Mouse (Mus musculus): ENCODE measurements at regions not wholly inside any gene's neighbourhood (a gene's known extent, or its start where the extent isn't known, plus 50 kb on each side); places are given as distances from the start of the nearest gene placed in this dataset.

- Histone ChIP-seq H3K4me1 (replicated peaks; ENCODE audit: control insufficient read depth, insufficient read depth, low read length) (peaks cover 5% of the 10 kb centered on the region), H3K27ac (ENCODE audit: low read length) (no peak overlapping the region), H3K4me3 (replicated peaks; ENCODE audit: low read length) (no peak overlapping the region), H3K36me3 (ENCODE audit: control insufficient read depth, insufficient read depth) (no peaks in the 10 kb centered on the region), H3K9ac (replicated peaks; ENCODE audit: low read depth, low read length) (no peak overlapping the region), H3K4me2 (ENCODE audit: low read length) (no peak overlapping the region), H3K27me3 (replicated peaks; ENCODE audit: control insufficient read depth, insufficient read depth, low read length) (no peaks in the 10 kb centered on the region), H3K9me3 (ENCODE audit: control insufficient read depth, low read length) (no peaks in the 10 kb centered on the region)
- WGBS: 94% methylated on average over 1 of the region's 1 CpGs
- no peak for ATAC-seq
These were observed 122.1 kb upstream of the Zmiz1 start for GRCm38 (mm10) chr14:25336875-25337274.

DNA sequence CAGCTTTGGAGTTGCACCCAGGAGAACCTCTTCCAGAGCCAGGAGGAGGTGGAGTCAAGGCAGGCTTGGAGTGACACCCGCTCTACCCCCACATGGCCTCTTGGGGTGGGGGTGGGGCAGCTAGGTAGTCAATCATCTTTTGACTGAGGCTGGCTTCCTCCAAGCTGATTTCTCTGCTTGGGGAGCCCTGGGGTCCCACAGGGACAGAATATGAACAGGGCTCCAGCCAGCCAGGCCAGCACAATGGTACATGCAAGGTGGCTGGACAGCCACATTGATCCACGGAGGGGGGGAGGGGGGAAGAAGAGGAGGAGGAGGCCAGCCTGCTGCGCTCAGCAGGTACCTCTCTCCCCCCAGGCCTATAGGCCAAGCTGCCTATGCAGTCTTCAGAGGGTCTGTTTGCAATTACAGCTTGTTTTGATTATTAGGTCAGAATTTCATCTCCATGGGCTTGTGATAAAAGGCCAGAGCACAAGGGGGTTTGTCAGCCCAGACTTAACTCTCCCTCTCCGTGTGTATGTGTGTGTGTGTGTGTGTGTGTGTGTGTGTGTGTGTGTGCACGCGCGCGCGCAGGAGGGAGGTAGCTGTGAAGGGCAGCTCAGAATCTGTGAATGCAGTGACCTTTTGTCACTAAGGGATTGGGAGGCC is 120.5 kb upstream of the Zmiz1 start:
- ATAC-seq: no peak; the same call in 1 of the 2 replicates
- Histone ChIP-seq H3K27me3 (replicated peaks; ENCODE audit: control insufficient read depth, insufficient read depth, low read length) (no peaks in the 10 kb centered on the region), H3K4me2 (ENCODE audit: low read length) (no peak overlapping the region), H3K27ac (ENCODE audit: low read length) (no peak overlapping the region), H3K9ac (replicated peaks; ENCODE audit: low read depth, low read length) (0 out of 2 replicates have a peak overlapping the region, but pooled peaks have one; percentile 10), H3K4me1 (replicated peaks; ENCODE audit: control insufficient read depth, insufficient read depth, low read length) (peaks cover 9% of the 10 kb centered on the region), H3K9me3 (ENCODE audit: control insufficient read depth, low read length) (no peaks in the 10 kb centered on the region), H3K4me3 (replicated peaks; ENCODE audit: low read length) (no peak overlapping the region), H3K36me3 (ENCODE audit: control insufficient read depth, insufficient read depth) (no peaks in the 10 kb centered on the region)
- WGBS: 64% methylated on average over 9 of the region's 9 CpGs

GRCm38 (mm10) chr14:25340845-25341244 is 118.1 kb upstream of the Zmiz1 start:
- Histone ChIP-seq H3K36me3 (ENCODE audit: control insufficient read depth, insufficient read depth) (no peaks in the 10 kb centered on the region), H3K27me3 (replicated peaks; ENCODE audit: control insufficient read depth, insufficient read depth, low read length) (no peaks in the 10 kb centered on the region), H3K4me3 (replicated peaks; ENCODE audit: low read length) (no peak overlapping the region), H3K9me3 (ENCODE audit: control insufficient read depth, low read length) (no peaks in the 10 kb centered on the region), H3K9ac (replicated peaks; ENCODE audit: low read depth, low read length) (0 out of 2 replicates have a peak overlapping the region, but pooled peaks have one; percentile 7), H3K4me1 (replicated peaks; ENCODE audit: control insufficient read depth, insufficient read depth, low read length) (peaks cover 15% of the 10 kb centered on the region), H3K4me2 (ENCODE audit: low read length) (no peak overlapping the region), H3K27ac (ENCODE audit: low read length) (no peak overlapping the region)
- WGBS: 71% methylated on average over 9 of the region's 9 CpGs
- ATAC-seq: no peak

DNA sequence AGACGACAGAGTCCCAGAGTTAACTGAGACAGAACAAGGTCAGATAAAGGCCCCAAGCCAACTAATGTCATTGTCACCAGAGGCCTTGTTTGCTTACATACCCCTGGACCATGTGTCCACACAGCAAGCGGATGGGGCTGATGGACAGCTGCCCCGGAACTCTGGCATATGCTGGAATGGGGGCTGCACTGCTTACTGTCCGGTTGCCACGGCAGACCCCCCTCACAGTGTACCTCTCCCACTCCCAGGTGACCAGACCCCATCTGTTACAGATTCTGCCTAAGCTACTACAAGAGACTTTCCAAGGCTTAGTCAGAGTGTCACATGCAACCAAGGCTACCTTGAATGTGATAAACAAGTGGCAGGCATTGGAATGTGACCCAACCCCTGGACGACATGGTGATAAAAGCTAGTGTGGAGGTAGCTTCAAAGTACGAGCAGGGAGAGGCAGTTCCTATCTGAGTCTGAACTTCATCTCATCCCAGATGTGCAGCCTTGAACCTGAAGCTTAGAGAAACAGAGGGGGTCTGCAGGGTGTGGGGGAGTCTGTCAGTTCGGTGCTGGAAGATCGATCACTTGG is 117.0 kb upstream of the Zmiz1 start:
- H3K9ac ChIP-seq (replicated peaks; ENCODE audit: low read depth, low read length): no peak overlapping the region
- ATAC-seq: no peak
- 80% methylated on average over 9 of the region's 9 CpGs for WGBS
- H3K9me3 ChIP-seq (ENCODE audit: control insufficient read depth, low read length): no peaks in the 10 kb centered on the region
- H3K27me3 ChIP-seq (replicated peaks; ENCODE audit: control insufficient read depth, insufficient read depth, low read length): no peaks in the 10 kb centered on the region
- H3K36me3 ChIP-seq (ENCODE audit: control insufficient read depth, insufficient read depth): no peaks in the 10 kb centered on the region
- H3K4me2 ChIP-seq (ENCODE audit: low read length): no peak overlapping the region
- peaks cover 15% of the 10 kb centered on the region for H3K4me1 ChIP-seq (replicated peaks; ENCODE audit: control insufficient read depth, insufficient read depth, low read length)
- H3K27ac ChIP-seq (ENCODE audit: low read length): no peak overlapping the region
- no peak overlapping the region for H3K4me3 ChIP-seq (replicated peaks; ENCODE audit: low read length)

- Histone ChIP-seq H3K9me3 (ENCODE audit: control insufficient read depth, low read length) (no peaks in the 10 kb centered on the region), H3K4me3 (replicated peaks; ENCODE audit: low read length) (no peak overlapping the region), H3K4me1 (replicated peaks; ENCODE audit: control insufficient read depth, insufficient read depth, low read length) (peaks cover 15% of the 10 kb centered on the region), H3K4me2 (ENCODE audit: low read length) (no peak overlapping the region), H3K36me3 (ENCODE audit: control insufficient read depth, insufficient read depth) (no peaks in the 10 kb centered on the region), H3K9ac (replicated peaks; ENCODE audit: low read depth, low read length) (no peak overlapping the region), H3K27me3 (replicated peaks; ENCODE audit: control insufficient read depth, insufficient read depth, low read length) (no peaks in the 10 kb centered on the region), H3K27ac (ENCODE audit: low read length) (no peak overlapping the region)
- WGBS: 50% methylated on average over 4 of the region's 4 CpGs
- ATAC-seq: no peak
These were observed 116.0 kb upstream of the Zmiz1 start for GRCm38 (mm10) chr14:25342865-25343565.

GRCm38 (mm10) chr14:25345995-25346394 is 113.0 kb upstream of the Zmiz1 start:
- ATAC-seq: no peak
- H3K9me3 ChIP-seq (ENCODE audit: control insufficient read depth, low read length): no peaks in the 10 kb centered on the region
- H3K4me1 ChIP-seq (replicated peaks; ENCODE audit: control insufficient read depth, insufficient read depth, low read length): peaks cover 10% of the 10 kb centered on the region
- WGBS: 47% methylated on average over 2 of the region's 2 CpGs
- H3K9ac ChIP-seq (replicated peaks; ENCODE audit: low read depth, low read length): no peak overlapping the region
- no peak overlapping the region for H3K27ac ChIP-seq (ENCODE audit: low read length)
- no peaks in the 10 kb centered on the region for H3K27me3 ChIP-seq (replicated peaks; ENCODE audit: control insufficient read depth, insufficient read depth, low read length)
- H3K4me2 ChIP-seq (ENCODE audit: low read length): no peak overlapping the region
- no peak overlapping the region for H3K4me3 ChIP-seq (replicated peaks; ENCODE audit: low read length)
- H3K36me3 ChIP-seq (ENCODE audit: control insufficient read depth, insufficient read depth): no peaks in the 10 kb centered on the region

DNA sequence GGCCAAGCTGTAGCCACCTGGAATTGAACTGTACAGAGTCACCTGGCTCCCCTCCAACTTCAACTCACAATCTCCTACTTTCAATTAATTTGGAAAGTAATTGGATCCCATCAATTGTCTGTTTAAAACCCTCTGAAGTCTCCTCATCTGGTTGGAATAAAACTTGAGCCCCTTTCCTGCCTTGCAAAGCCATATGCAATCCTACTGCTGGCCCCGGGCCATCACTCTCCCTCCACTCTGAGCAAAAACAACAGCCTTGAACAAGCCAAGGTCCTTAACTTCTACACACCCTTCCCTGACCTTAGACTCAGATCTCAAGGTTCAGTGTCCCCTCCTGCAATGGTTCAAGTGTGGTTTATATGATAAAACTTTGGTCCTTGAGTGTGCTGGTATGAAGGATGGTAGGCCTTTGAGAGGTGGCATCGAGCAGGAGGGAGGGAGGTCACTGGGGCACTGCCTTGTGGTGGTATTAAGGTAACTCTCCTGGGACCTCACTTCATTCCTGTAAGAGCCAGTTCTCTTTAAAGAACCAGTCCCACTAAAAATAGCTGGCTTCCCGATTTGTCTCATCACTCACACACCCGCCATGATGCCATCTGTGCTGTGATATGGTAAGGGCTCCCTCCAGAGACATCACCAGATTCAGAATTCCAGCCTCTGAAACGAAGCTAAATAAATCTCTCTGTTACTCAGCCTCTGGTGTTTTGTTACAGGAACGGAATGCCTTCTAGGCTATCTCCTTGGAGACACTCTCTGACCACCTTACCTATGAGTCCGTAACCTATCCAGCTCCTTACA is 112.0 kb upstream of the Zmiz1 start:
- no peak overlapping the region for H3K4me3 ChIP-seq (replicated peaks; ENCODE audit: low read length)
- no peaks in the 10 kb centered on the region for H3K9me3 ChIP-seq (ENCODE audit: control insufficient read depth, low read length)
- 63% methylated on average over 7 of the region's 7 CpGs for WGBS
- no peaks in the 10 kb centered on the region for H3K27me3 ChIP-seq (replicated peaks; ENCODE audit: control insufficient read depth, insufficient read depth, low read length)
- H3K36me3 ChIP-seq (ENCODE audit: control insufficient read depth, insufficient read depth): no peaks in the 10 kb centered on the region
- no peak for ATAC-seq
- no peak overlapping the region for H3K27ac ChIP-seq (ENCODE audit: low read length)
- H3K4me2 ChIP-seq (ENCODE audit: low read length): no peak overlapping the region
- peaks cover 12% of the 10 kb centered on the region for H3K4me1 ChIP-seq (replicated peaks; ENCODE audit: control insufficient read depth, insufficient read depth, low read length)
- H3K9ac ChIP-seq (replicated peaks; ENCODE audit: low read depth, low read length): no peak overlapping the region

- ATAC-seq: peak; percentile 38
- peak overlapping the region; percentile 34; the same call in 1 of the 2 replicates for H3K27ac ChIP-seq (ENCODE audit: low read length)
These were observed 108.6 kb upstream of the Zmiz1 start for GRCm38 (mm10) chr14:25350282-25350964.

More at GRCm38 (mm10) chr14:25350282-25350964, 108.6 kb upstream of the Zmiz1 start:
- 73% methylated on average over 9 of the region's 9 CpGs for WGBS
- no peaks in the 10 kb centered on the region for H3K9me3 ChIP-seq (ENCODE audit: control insufficient read depth, low read length)
- no peak overlapping the region for H3K4me2 ChIP-seq (ENCODE audit: low read length)
- H3K27me3 ChIP-seq (replicated peaks; ENCODE audit: control insufficient read depth, insufficient read depth, low read length): no peaks in the 10 kb centered on the region
- H3K4me3 ChIP-seq (replicated peaks; ENCODE audit: low read length): no peak overlapping the region
- no peaks in the 10 kb centered on the region for H3K36me3 ChIP-seq (ENCODE audit: control insufficient read depth, insufficient read depth)
- H3K4me1 ChIP-seq (replicated peaks; ENCODE audit: control insufficient read depth, insufficient read depth, low read length): peaks cover 10% of the 10 kb centered on the region; the same call in 1 of the 2 replicates
- H3K9ac ChIP-seq (replicated peaks; ENCODE audit: low read depth, low read length): no peak overlapping the region

All from forebrain, embryonic 16.5 days (tissue).